Mouse (Mus musculus) adrenal gland, postnatal 4 days (tissue): ENCODE results near the gene Spaca3. TPM values are rescaled to one million over a fixed set of nuclear protein-coding genes. Genes with fewer than 3 reads are reported as not detected.

Experiments
- total RNA-seq, 2 experiments: library from RNA; stranded (reverse); gene quantifications; 2 replicates each; pipeline ENCODE4 v1.2.3; 2021

Spaca3 gene
- total RNA-seq, 2 experiments from 2014 or later: not detected

Other genes with a start within 250 kb of the Spaca3 start
- gene Myo1d, start 78.3 kb upstream of the Spaca3 start, total RNA-seq: 10 to 100 TPM; 34.4 to 41.9 TPM
- 10 to 100 TPM; 52.7 to 53.2 TPM for gene Tmem98, start 48.2 kb upstream of the Spaca3 start, total RNA-seq